Mouse (Mus musculus): ENCODE data around the gene Med25. TPM values are rescaled to one million over a fixed set of nuclear protein-coding genes. Genes with fewer than 3 reads are reported as not detected.

Gene Med25
- total RNA-seq, 2 experiments from 2014 or later: 106 to 111 TPM

DNA sequence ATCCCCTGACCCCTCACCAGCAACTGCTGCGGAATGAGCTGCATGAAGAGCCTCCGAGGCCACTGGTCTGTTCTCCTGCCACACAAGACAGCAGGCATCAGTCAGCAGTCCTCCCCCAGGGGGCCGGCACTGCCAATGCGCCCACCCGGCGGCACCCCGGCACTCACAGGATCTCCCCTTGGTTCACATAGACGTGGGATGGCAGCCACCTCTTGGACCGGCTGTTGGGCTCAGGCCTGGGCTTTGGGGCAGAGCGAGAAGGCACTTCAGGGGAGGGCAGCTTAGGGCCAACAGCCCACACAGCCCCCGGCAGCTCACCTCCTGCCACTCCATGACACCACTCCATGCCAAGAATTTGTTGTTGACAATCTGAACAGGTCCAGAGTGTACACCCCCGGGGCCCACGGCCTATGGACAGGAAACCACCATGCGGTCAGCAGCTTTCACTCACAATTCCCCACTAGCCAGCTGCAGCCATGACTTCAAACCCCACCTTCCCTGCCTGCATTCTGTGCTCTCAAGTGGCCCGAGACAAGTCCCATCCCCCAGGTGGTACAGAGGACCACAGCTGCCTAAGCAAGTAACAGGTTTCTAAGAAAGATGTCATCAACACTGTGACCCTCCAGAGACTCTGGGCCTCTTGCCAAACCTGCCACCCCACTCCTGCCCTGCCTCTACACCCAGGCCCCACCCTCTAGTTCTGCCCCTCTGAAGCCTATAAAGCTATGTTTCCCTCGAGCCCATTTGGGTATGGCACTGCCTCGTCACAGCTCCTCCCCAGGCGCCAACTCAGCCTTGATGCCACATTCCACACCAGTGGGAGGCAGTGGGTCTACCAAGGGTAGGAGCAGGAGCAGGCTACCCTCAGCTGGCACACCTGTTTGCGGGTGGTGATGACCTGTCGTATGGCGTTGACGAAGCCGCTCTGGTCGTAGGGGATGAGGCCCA, 27.6 kb downstream of the Med25 start:
- DNase-seq (ENCODE audit: low spot score in 2 of 2): no peak

DNA sequence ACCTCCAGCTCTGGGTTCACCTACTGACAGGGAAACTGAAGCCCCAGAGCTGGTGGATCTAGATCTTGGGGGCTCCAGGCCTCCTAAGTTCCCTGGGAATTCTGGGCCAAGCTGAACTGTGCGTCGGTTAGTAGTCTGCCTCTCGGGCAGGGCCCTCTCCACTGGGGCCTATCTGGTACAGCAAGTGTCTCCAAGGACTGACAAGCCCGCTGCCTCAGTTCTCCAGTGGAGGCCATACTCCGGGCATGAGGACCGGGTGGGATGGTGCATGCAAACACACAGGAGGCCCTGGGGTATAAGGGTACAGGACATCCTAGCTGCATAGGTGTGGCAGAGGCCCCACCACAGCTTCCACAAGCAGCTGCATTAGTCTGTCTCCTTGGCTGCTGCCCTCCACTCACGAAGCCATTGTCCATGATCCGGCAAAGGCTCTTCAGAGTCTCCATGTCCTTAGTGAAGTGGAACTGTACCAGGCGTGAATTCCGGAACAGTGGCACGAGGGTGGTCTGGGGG, 28.5 kb downstream of the Med25 start:
- no peak for DNase-seq (ENCODE audit: low spot score in 2 of 2)

DNA sequence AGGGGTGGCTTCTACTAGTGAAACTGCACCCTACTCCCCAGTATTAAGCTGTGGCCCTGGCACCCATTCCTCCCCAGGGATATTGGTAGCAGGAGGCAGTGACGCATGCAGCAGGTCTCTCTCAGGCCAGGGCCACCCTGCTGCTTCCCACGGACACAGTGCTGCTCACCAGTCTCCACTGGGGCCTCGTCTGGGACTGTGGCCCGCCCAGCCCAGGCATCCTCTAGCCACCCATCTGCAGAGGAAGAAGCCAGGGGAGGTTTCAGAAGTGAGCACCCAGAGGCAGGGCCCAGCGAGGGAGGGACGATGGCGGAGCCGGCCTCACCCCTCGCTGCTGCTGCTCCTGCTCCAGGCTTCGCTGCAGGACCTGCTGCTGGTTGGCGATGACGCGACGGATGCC, 29.3 kb downstream of the Med25 start:
- no peak for DNase-seq (ENCODE audit: low spot score in 2 of 2)

DNA sequence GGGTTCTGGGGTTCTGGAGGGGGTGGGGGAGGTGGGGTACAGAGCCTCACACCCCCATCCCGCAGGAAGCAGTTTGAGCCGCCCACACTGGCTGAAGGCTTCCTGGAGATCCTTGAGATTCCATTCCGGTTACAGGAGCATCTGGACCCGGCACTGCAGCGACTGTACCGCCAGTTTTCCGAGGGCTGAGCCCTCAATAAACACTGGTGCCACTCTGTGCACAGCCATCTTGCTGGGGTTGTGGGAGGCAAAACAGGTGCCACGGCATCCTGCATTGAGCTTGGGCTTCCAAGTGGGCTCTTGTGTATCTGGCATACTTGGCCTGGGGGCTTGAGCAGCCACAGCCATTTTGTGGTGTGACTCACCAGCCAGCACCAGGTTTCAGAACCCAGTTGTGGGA, 30.1 kb downstream of the Med25 start:
- DNase-seq (ENCODE audit: low spot score in 2 of 2): no peak

DNA sequence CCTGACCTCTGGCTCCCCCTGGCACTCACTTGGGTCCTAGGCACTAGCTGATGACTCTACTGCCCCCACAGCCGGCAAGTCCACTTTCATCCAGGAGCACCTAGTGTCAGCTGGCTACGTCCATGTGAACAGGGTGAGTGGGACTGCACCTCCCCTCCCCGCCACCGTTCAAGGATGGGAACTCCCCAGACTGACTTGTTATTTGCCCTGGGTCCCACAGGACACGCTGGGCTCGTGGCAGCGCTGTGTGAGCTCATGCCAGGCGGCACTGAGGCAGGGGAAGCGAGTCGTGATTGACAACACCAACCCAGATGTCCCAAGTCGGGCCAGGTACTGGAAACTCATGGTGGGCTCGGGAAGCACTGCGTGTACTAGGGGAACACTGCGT, 31.1 kb downstream of the Med25 start:
- DNase-seq (ENCODE audit: low spot score in 2 of 2): no peak

DNA sequence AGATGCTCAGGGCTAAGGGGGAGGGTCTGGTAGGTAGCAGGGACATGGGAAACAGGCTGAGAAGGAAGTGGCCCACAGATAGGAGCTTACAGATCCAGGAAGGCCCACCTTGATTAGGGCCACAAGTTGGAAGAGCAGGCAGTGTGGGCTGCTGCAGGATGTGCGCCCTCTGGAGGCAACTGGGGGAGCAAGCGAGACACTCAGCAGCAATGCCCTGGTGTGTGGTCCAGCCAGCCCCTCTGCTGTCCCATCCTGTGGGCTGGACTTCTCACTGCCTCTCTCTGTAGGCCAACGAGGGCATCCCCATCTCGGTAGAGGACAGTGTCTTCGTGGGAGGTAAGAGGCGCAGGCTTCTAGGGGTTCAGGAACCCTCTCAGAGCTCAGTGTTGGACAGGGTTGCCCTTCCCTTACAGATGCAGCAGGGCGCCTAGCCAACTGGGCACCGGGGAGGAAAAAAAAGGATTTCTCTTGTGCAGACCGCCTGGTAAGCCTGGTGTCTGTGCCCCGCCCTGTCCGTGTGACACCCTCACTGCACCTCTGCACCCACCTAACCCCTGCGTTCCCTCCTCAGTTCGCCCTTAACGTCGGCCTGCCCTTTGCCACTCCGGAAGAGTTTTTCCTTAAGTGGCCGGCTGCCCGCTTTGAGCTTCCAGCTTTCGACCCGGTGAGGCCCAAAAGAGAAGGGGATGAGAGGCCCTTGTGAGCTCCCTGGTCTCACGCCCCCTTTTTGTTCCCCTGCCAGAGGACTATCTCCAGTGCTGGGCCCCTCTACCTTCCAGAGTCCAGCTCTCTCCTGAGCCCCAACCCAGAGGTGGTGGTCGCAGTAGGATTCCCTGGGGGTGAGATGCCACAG, 31.7 kb downstream of the Med25 start:
- DNase-seq (ENCODE audit: low spot score in 2 of 2): peak; percentile 66 to 67

DNA sequence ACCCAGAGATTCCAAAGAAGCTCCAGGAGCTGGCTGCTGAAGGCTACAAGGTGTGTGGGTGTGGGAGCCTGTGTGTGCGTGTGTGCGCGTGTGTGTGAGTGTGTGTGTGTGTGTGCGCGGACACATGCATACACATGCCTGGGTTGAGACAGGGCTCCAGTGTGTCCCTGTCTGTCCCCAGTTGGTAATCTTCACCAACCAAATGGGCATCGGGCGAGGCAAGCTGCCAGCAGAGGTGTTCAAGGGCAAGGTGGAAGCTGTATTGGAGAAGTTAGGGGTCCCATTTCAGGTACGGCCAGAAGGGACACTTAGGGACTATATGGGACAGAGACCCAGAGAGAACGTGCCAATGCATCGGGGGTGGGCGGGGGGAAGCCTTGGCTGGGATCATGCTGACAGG, 32.6 kb downstream of the Med25 start:
- DNase-seq (ENCODE audit: low spot score in 2 of 2): no peak

DNA sequence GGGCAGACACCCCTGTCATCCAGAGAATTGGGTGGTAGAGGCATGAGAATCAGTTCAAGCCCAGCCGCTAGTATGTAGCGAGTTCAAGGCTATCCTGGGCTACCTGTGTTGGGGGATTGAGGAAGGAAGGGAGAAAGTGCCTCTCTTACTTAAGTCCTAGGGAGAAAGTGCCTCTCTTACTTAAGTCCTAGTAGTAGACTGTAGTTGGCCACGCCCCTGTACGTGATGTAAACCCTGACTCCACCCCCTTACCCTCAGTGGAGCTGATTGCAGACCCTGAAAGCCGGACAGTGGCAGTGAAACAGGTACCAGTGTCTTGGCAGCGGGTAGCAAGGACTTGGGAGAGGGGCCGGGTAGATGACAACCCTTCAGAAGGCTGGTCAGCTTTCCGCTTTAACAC, 34.6 kb downstream of the Med25 start:
- no peak for DNase-seq (ENCODE audit: low spot score in 2 of 2)

DNA sequence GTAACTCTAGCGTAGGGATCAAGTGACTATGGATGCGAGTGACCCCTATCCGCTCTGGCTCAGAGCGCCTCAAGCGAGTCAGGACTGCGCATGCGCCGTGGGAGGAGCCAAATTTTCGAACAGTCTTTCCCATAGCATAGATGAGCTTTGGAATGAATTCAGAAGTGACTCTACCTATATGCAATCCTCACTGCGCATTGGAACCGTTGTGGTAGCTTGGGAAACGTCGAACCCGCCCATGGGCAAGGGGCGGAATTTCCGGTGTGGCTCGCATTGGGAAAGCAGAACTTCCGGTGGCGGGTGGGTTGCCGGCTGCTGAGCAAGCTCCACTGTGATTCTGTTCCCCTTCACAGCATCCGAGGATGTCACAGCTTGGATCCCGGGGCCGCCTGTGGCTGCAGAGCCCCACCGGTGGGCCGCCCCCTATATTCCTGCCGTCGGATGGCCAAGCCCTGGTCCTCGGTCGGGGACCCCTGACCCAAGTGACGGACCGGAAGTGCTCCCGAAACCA, 35.4 kb downstream of the Med25 start, which contains the start of gene Pnkp:
Pnkp (plus strand) TSS at position 98 of the 511 bp plus-strand sequence.
- DNase-seq (ENCODE audit: low spot score in 2 of 2): peak; percentile 91 to 94

DNA sequence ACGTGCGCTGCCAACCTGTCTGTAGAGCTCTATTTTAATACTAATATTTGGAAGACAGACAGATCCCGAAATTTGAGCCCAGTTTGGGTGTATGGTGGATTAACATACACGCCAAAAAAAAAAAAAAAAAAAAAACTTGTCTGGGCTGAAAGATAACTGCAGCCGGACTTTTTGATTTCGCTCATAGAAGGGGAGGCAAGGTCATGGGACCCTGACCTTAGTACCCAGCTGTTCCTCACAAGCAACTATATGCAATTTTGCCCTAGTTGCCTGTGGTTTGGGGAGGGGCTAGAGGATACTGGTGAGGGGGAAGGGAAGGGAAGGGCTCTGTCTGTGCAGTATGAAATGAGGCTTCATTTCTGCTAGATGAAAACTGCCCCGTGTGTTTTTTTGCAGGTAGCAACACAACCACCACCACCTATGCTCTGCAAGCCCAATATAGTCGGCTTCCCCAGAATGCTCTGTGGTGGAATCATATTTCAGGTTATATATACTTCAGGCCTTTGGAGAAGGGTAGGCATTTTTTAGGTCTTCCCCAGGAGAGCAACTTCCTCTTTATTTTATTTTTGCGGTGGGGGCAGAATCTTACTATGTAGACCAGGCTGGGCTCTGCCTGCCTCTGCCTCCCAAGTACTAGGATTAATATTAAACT, 36.1 kb downstream of the Med25 start:
- DNase-seq (ENCODE audit: low spot score in 2 of 2): no peak

DNA sequence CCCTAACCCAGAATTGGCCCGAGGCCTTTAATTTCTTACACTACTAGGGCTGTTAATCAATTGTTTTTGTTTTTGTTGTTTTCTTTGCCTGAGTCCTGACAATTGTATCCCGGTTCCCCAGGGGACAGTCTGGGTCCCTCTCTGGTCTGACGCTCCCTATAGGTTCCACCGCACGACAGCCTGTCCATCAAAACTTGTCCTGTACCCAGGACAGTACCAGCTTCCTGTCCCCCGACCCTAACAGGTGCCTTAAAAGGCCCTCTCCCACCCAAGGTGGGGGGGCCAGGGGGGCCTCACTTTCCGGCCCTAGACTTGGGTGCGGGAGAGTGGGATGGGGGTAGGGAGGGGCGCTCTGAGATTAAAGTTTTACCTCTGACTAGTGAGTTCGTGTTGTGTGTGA, 37.5 kb downstream of the Med25 start:
- DNase-seq (ENCODE audit: low spot score in 2 of 2): no peak

DNA sequence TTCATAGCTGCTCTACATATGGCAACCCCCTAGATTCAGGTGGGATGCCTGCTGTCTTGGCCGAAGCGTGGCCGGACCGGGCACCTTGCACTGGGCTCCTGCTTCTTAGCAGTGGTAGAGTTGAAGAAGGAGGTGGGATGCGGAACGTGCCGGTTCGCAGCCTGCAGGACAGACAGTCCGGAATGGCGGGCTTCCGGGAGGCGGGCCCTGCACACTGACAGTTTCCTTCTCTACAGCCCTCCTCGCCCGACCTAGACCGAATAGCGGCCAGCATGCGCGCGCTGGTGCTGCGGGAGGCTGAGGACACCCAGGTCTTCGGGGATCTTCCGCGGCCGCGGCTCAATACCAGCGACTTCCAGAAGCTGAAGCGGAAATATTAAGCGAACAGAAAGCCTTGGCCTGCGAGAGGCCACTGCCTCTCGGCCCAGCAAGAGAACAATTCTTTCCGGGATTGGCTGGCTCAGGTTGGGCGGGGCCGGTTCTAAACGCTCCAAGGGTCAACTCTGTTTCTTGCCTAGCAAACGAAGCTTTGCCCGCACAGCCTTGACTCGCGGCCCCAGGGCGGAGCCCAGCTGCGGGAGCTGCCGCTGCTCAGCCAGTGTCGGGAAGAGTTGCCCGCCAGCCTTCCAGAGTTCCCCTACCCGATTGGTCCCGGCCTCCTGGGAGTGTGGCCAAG, 38.0 kb downstream of the Med25 start:
- DNase-seq (ENCODE audit: low spot score in 2 of 2): peak; percentile 76 to 78

DNA sequence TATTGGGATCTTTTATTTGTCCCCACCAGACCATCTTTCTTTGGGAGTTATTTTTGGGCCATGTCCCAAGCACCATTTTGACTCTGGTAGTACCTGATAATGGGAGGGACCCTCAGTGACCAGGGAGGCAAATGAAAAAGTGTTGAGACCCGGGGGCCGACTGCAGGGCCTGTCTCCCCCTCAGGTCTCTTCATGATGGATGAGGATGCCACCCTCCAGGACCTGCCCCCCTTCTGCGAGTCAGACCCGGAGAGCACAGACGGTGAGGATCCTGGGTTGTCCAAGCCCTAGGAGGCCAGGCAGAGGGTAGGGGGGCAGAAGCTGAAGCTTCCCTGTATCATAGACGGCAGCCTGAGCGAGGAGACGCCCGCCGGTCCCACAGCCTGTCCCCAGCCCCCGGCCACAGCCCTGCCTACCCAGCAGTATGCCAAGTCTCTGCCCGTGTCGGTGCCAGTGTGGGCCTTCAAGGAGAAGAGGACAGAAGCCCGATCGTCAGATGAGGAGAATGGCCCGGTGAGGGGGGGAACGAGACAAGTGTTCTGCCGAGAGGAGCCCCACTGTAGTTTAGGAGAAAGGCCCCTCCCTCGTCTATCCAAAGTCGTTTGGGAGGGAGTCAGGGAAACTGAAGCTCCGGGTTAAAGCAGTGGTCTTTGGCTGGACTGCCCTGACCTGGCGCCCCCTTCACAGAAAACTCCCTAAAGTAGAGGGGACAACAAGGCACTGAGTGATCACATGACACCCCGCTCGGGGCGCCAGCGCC, 38.7 kb downstream of the Med25 start:
- DNase-seq (ENCODE audit: low spot score in 2 of 2): no peak

DNA sequence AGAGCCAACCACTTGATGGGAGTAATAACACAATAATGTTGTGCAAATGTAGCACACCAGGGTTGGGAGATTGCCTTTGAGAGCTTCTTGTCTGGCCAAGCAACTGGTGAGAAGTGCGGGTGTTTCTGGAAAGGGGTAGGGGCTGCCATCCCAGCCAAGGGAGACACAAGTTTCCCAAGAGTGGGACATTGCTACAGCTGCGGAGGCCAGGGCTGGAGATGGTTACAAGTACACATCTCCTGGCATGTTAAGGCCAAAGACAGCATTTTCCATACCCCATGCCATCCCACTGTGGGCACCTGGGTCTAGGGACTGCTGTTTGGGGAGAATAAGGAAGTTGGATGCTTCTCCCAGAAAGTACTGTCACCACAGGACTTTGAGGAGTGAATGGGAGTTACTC, 39.4 kb downstream of the Med25 start:
- no peak for DNase-seq (ENCODE audit: low spot score in 2 of 2)

DNA sequence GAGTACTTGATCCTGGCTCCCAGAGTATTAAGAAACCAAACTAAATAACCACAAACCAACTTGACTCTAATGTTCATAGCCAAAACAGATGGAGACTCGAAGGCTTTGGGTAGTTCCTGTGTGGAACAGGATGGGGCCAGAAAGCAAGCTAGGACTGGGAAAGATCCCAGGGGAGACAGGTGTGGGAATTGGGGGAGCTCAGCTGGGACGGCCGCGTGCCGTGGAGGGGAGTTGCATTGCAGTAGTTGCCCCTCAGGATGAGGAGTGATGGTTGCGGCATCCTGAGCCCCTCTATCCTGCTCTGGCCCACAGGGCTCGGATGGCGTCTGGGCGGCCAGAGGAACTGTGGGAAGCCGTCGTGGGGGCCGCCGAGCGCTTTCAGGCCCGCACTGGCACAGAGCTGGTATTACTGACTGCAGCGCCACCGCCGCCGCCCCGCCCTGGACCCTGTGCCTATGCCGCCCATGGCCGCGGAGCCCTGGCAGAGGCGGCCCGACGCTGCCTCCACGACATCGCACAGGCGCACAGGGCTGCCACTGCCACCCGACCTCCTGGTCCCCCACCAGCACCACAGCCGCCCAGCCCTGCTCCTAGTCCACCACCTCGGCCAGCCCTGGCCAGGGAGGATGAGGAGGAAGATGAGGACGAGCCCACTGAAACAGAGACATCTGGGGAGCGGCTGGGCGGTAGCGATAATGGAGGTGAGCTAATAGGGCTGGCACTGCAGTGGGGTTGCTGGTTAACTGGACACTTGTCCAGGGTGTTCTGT, 40.1 kb downstream of the Med25 start:
- no peak for DNase-seq (ENCODE audit: low spot score in 2 of 2)

DNA sequence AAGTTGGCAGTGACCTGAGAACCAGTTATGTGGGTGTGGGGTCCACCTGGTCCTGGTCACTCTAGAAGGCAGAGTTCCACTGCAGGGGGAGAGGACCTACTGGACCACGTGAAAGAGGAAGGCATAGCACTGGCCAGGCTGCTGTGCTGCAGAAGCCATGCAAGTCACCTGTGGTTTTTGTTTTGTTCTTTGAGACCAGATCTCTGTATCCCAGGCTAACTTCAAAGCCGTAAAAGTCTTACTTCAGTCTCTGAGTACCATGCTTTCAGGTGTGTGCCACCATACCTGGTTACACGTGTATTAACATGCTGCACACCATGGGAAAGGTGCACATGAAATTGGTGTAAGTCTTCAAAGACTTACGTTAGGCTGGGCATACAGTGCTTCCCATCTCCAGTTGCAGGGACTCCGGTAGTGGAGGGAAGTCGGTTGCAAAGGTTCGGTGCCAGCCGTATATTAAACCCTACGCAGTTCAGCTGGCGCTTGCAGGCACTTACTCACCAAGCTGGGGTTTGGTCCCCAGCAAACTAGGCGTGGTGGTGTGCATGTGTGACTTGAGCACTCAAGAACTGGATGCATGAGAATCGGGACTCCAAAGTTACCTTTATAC, 40.8 kb downstream of the Med25 start:
- DNase-seq (ENCODE audit: low spot score in 2 of 2): no peak

DNA sequence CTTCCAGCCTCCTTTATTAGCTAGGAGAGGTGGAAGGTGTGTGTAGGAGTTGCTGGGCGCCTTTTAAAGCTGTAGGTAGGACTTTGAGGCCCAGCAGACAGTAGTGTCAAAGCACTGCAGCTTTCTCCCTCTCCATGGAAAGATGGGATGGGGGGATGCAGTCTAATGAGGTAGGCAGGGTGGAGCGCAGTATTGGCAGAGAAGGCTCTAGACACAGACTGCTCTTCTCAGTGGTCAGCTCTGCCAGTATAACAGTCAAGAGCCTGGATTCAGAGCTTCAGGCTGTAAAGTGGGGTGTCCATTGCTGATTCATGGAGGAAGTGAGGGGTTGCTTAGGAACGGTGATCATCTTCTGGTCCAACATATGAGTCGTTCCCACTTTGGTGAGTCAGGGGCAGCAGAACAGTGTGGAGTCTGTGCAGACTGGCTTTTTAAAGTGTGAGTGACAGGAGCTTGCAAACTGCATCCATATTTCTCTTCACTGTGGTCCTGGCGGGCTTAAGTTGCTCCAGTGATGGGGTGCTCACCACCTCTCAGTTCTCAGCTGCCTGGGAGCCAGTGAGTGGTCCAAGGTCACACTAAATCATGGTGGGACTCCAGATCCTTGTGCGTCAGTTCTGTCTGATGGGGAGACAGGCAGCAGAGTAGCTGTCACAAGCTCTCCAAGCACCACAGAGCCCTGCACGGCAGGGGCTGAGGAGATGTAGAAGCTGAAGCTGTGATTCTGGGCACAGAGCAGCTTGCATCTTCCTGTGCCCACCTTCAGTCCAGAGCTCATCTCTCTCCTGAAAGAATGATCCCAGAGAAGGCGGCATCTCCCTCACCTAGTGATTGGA, 41.5 kb downstream of the Med25 start:
- no peak for DNase-seq (ENCODE audit: low spot score in 2 of 2)

DNA sequence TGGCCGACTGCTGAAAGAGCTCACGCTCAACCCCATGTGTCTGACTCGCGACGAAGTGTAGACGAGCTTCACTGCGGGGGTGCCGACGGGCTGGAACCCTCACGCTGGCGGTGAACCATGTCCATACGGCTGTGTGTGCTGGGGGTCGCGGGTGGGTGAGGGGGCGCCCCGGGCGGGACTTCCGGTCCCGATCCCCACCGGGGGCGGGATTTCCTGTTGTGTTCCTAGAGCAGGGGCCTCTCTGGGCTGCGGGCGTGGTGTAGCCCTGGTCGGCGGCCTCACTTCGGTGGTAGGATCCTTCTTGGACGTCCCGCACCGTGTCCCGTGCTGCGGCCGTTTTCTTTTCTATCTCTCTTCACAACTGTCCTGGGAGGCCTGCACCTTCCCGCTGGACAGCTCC, 42.4 kb downstream of the Med25 start:
- peak; percentile 77 to 80 for DNase-seq (ENCODE audit: low spot score in 2 of 2)

All from layer of hippocampus, postnatal 14 days (tissue).